Mouse (Mus musculus) heart, postnatal 0 days (tissue): ENCODE data around the gene Polr3h. TPM values are rescaled to one million over a fixed set of nuclear protein-coding genes. Genes with fewer than 3 reads are reported as not detected.

Experiments used
- ATAC-seq: fragments of 200-750 bp; cut with Nextera tagmentation; 2 replicates; pipeline ENCODE4 v1.8.0; 2017; ENCODE audit warnings: low read depth, moderate number of reproducible peaks, moderate library complexity; ENCODE audit not compliant: insufficient read depth
- DNase-seq: peaks from one replicate; pipeline ENCODE4 v3.0.0-alpha.2; 2016; ENCODE audit warnings: low spot score
- H3K27ac ChIP-seq: fragments of 300-500 bp; sonication (generic); 2 replicates; pipeline ENCODE4 v1.5.1; 2014; ENCODE audit warnings: low read depth, mild to moderate bottlenecking
- H3K27me3 ChIP-seq: fragments of 300-500 bp; sonication (generic); 2 replicates; pipeline ENCODE4 v1.6.1; 2014; ENCODE audit warnings: low read length, mixed read lengths; ENCODE audit not compliant: control insufficient read depth, insufficient read depth
- H3K36me3 ChIP-seq: fragments of 300-500 bp; sonication (generic); replicated peaks from 2 replicates; pipeline ENCODE4 v1.6.1; 2014; ENCODE audit warnings: low read length, mixed read lengths; ENCODE audit not compliant: control insufficient read depth, insufficient read depth
- H3K4me1 ChIP-seq: fragments of 300-500 bp; sonication (generic); 2 replicates; pipeline ENCODE4 v1.6.1; 2014; ENCODE audit warnings: antibody characterized with exemption; ENCODE audit not compliant: control insufficient read depth, insufficient read depth
- H3K4me2 ChIP-seq: fragments of 300-500 bp; sonication (generic); 2 replicates; pipeline ENCODE4 v1.6.1; 2014; ENCODE audit warnings: low read depth, mild to moderate bottlenecking, low read length, moderate library complexity
- H3K4me3 ChIP-seq: fragments of 300-500 bp; sonication (generic); 2 replicates; pipeline ENCODE4 v1.5.1; 2014; ENCODE audit warnings: low read depth, low read length
- H3K9ac ChIP-seq: fragments of 300-500 bp; sonication (generic); replicated peaks from 2 replicates; pipeline ENCODE4 v1.6.1; 2014; ENCODE audit warnings: low read depth, low read length, mixed read lengths
- H3K9me3 ChIP-seq: fragments of 300-500 bp; sonication (generic); replicated peaks from 2 replicates; pipeline ENCODE4 v1.6.1; 2016; ENCODE audit warnings: low read length; ENCODE audit not compliant: control insufficient read depth
- CTCF ChIP-seq: IDR thresholded peaks from 2 replicates; pipeline ENCODE4 v1.5.1; 2016; ENCODE audit warnings: antibody characterized with exemption, control low read depth, low read depth
- EP300 ChIP-seq: IDR thresholded peaks from 2 replicates; pipeline ENCODE4 v1.6.1; 2016; ENCODE audit warnings: antibody characterized with exemption, low read depth
- WGBS: fragments of 180-500 bp; shearing (Covaris S2); extraction: QIAGEN DNeasy Blood & Tissue Kit; methylation state at CpG from one replicate; pipeline ENCODE4 v1.1.7; 2014; 5-methylcytosine and 5-hydroxymethylcytosine counted together
- polyA plus RNA-seq: library from polyadenylated mRNA; unstranded; fragments of >200 nt; fragmentation: Nextera tagmentation; extraction: Ambion mirVana; gene quantifications from 2 replicates; pipeline ENCODE4 v1.2.1, GENCODE M21; 2015
- total RNA-seq: library from RNA; depleted of rRNA; stranded (reverse); fragments of >200 nt; gene quantifications from 2 replicates; pipeline ENCODE4 v1.2.3, GENCODE M21; 2014; ENCODE audit warnings: low replicate concordance

Polr3h gene
- total and polyA plus RNA-seq, 2 experiments from 2014 or later = 14.8 to 321 TPM

DNA sequence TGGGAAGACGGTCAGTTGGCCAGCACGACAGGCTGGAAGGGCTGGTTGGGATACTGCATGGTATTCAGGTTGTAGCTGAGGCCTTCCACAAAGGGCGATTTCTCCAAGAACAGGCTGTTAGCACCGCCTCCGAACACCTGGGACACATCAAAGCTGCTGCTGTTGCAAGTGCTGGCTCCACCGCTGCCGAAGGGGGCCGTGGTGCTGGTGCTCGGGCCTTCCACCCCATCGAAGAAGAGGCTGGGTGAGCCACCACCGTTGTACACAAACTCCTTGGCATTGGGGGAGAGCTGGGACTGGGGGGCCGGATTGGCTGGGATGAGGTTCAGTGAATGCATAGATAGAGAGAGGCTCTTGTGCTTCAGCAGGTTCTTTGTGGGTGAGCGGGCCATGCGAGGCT is 75.3 kb downstream of the Polr3h start:
- Histone ChIP-seq H3K4me2 (no peak overlapping the region), H3K9me3 (no peaks in the 10 kb centered on the region), H3K9ac (no peak overlapping the region), H3K27me3 (no peaks in the 10 kb centered on the region), H3K4me3 (no peak overlapping the region), H3K27ac (no peak overlapping the region), H3K36me3 (peaks cover 55% of the 10 kb centered on the region), H3K4me1 (peaks cover 20% of the 10 kb centered on the region)
- 77% methylated on average over 14 of the region's 14 CpGs for WGBS
- DNase-seq = no peak
- no peak for TF ChIP-seq EP300
- TF ChIP-seq CTCF = no peak
- no peak for ATAC-seq

GRCm38 (mm10) chr15:81849104-81849503 is 76.9 kb downstream of the Polr3h start:
- DNase-seq (no peak), ATAC-seq (no peak)
- Histone ChIP-seq H3K4me3 (no peak overlapping the region), H3K9ac (no peak overlapping the region), H3K4me1 (peaks cover 22% of the 10 kb centered on the region), H3K27me3 (no peaks in the 10 kb centered on the region), H3K36me3 (peaks cover 55% of the 10 kb centered on the region), H3K4me2 (no peak overlapping the region), H3K27ac (peak overlapping the region; percentile 20), H3K9me3 (no peaks in the 10 kb centered on the region)
- TF ChIP-seq CTCF (no peak), EP300 (no peak)
- 76% methylated on average over 9 of the region's 9 CpGs for WGBS

DNA sequence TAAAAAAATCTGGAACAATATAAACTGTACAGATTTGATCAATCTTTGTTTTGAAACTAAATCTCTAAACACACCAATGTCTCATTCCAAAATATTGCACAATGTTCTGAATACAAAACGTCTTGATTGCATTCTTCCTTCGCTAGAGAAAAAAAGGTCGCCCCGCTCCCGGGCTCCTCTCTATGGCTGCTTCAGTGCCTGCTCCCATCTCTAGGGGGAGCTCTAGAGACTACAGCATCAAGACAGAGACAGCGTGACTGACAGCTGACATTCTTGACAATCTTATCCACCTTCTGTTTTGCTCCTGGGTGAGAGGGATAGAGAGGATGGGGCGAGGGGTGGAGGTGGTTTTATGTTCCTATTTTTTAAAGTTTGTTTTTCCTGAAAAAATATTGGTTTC is 77.7 kb downstream of the Polr3h start:
- Histone ChIP-seq H3K36me3 (peaks cover 55% of the 10 kb centered on the region), H3K27ac (no peak overlapping the region), H3K27me3 (no peaks in the 10 kb centered on the region), H3K4me2 (no peak overlapping the region), H3K4me1 (peaks cover 22% of the 10 kb centered on the region), H3K9me3 (no peaks in the 10 kb centered on the region), H3K4me3 (no peak overlapping the region), H3K9ac (no peak overlapping the region)
- no peak for ATAC-seq
- peak; percentile 59 for DNase-seq
- TF ChIP-seq CTCF (peak; percentile 66), EP300 (no peak)
- WGBS = 31% methylated on average over 7 of the region's 7 CpGs

DNA sequence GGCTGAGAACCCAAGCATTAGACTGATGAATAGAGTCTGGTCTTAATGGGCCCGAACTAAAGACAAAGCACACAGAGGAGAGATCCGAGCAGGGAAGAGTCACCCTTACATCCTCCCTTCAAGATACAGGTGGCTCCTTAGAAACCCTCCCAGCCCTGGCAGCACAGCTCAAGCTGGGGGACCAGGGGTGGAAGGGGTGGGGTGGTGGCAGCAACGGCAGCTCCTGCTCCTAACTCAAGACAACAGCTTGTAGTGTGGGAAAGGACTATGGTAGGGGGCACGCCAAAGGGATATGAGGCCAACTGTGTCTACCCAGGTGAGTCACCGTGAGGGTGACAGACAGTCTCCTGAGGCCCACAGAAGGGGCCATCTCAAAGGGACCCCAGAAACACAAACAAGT is 78.2 kb downstream of the Polr3h start:
- no peak overlapping the region for H3K4me2 ChIP-seq
- ATAC-seq (no peak), DNase-seq (no peak)
- no peak overlapping the region for H3K27ac ChIP-seq
- H3K36me3 ChIP-seq = peaks cover 53% of the 10 kb centered on the region
- H3K4me1 ChIP-seq = peaks cover 20% of the 10 kb centered on the region
- WGBS = 81% methylated on average over 5 of the region's 5 CpGs
- H3K9ac ChIP-seq = no peak overlapping the region
- no peak for TF ChIP-seq CTCF
- no peak for TF ChIP-seq EP300
- no peaks in the 10 kb centered on the region for H3K27me3 ChIP-seq
- no peaks in the 10 kb centered on the region for H3K9me3 ChIP-seq
- no peak overlapping the region for H3K4me3 ChIP-seq

GRCm38 (mm10) chr15:81847161-81847560 is 78.9 kb downstream of the Polr3h start:
- WGBS = 89% methylated on average over 4 of the region's 4 CpGs
- H3K36me3 ChIP-seq = peaks cover 46% of the 10 kb centered on the region
- no peak for TF ChIP-seq EP300
- TF ChIP-seq CTCF = no peak

DNA sequence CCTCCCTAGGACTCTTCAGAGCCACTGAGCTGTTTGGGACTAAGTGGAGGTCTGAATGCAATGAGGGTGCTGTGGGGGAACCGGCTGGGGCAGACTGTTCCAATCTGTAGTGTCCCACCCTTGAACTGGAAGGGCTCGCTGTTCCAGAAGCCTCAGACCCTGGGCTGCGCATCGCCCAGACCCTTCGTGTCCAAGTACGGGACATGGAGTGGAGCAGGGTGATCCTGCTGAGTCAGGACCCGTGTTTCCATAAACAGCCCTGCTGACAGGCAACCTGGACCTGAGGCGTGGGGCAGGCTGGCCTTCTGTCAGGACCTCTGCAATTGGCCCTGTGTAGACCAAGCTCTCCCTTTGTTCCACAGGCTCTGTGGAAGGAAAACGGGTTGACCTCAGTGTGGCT is 79.3 kb downstream of the Polr3h start:
- DNase-seq = no peak
- TF ChIP-seq EP300 (no peak), CTCF (no peak)
- Histone ChIP-seq H3K27me3 (no peaks in the 10 kb centered on the region), H3K9ac (no peak overlapping the region), H3K36me3 (peaks cover 42% of the 10 kb centered on the region), H3K4me1 (peaks cover 20% of the 10 kb centered on the region), H3K4me3 (no peak overlapping the region), H3K4me2 (no peak overlapping the region), H3K27ac (no peak overlapping the region), H3K9me3 (no peaks in the 10 kb centered on the region)
- 70% methylated on average over 9 of the region's 9 CpGs for WGBS
- no peak for ATAC-seq

More at GRCm38 (mm10) chr15:81847161-81847560, 78.9 kb downstream of the Polr3h start:
- peaks cover 20% of the 10 kb centered on the region for H3K4me1 ChIP-seq
- no peak overlapping the region for H3K27ac ChIP-seq
- ATAC-seq = no peak
- DNase-seq = no peak
- H3K9ac ChIP-seq = no peak overlapping the region
- no peaks in the 10 kb centered on the region for H3K27me3 ChIP-seq
- H3K4me3 ChIP-seq = no peak overlapping the region
- no peak overlapping the region for H3K4me2 ChIP-seq
- H3K9me3 ChIP-seq = no peaks in the 10 kb centered on the region
